Mouse (Mus musculus) spleen, adult 2 months (tissue): ENCODE data around the gene Hemgn.

Experiments
- CTCF ChIP-seq: fragments of 200-500 bp; IDR thresholded peaks from 2 replicates; pipeline ENCODE4 v1.5.1; 2011; ENCODE audit warnings: mild to moderate bottlenecking, inconsistent platforms; ENCODE audit not compliant: insufficient read depth, insufficient read length, insufficient replicate concordance; ENCODE audit errors: extremely low read depth
- POLR2A ChIP-seq: fragments of 200-500 bp; IDR thresholded peaks from 2 replicates; pipeline ENCODE4 v1.6.1; 2011; ENCODE audit warnings: low read depth, low read length, inconsistent platforms

DNA sequence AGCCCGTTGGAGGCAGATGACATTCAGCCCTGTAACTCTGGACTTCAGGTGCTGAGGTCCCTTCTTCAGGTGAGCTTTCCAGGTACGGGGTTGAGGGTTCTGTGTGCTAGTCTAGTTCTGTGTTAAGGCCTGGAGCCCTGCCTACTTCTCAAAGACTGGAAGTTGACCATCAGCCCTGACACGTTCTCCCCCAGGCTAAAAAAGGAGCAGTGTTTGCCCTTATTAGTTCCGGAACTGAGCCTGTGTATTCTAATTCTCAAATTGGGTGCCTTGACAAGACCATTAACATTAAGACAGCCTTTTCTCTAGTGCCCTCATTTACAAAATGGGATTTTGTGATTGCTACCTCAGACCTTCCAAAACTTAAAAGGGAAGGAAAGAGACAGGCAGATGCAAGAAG lies 66.2 kb downstream of the Hemgn start:
- TF ChIP-seq CTCF (no peak), POLR2A (no peak)
